Mouse (Mus musculus) myocyte (in vitro differentiated cells): ENCODE measurements around the gene Icos. TPM values are rescaled to one million over a fixed set of nuclear protein-coding genes. Genes with fewer than 3 reads are reported as not detected.

Experiments
- H3K27me3 ChIP-seq: one replicate; pipeline ENCODE4 v1.6.1; 2011; ENCODE audit not compliant: control insufficient read depth, insufficient read depth, insufficient read length
- H3K36me3 ChIP-seq: one replicate; pipeline ENCODE4 v1.6.1; 2011; ENCODE audit not compliant: control insufficient read depth, insufficient read depth
- H3K4me2 ChIP-seq: one replicate; pipeline ENCODE4 v1.6.1; 2011; ENCODE audit warnings: low read depth, control low read depth
- H3K4me3 ChIP-seq: one replicate; pipeline ENCODE4 v1.5.1; 2011; ENCODE audit warnings: mild to moderate bottlenecking, control low read depth, moderate library complexity
- H3K79me2 ChIP-seq: one replicate; pipeline ENCODE4 v1.6.1; 2011; ENCODE audit not compliant: control insufficient read depth, insufficient read depth
- H3ac ChIP-seq: one replicate; pipeline ENCODE4 v1.6.1; 2011; ENCODE audit not compliant: control insufficient read depth, insufficient read length
- CEBPB ChIP-seq: IDR thresholded peaks from 2 replicates; pipeline ENCODE4 v1.6.1; 2011; ENCODE audit warnings: mild to moderate bottlenecking, moderate library complexity; ENCODE audit not compliant: poor library complexity, insufficient read depth, severe bottlenecking
- E2F4 ChIP-seq: IDR thresholded peaks from one replicate; pipeline ENCODE4 v1.6.1; 2011; ENCODE audit warnings: mild to moderate bottlenecking, control low read depth, moderate library complexity; ENCODE audit not compliant: insufficient read depth
- MAX ChIP-seq: IDR thresholded peaks from one replicate; pipeline ENCODE4 v1.6.1; 2011; ENCODE audit warnings: low read depth, mild to moderate bottlenecking, control low read depth
- MYOD1 ChIP-seq, 3 experiments: IDR thresholded peaks; one replicate each; pipeline ENCODE4 v1.6.1; 2011; ENCODE audit warnings: control low read depth in 2 of 3, low read depth in 2 of 3, mild to moderate bottlenecking in 2 of 3, moderate library complexity in 1 of 3; ENCODE audit not compliant: insufficient read length in 2 of 3, control insufficient read depth in 1 of 3
- MYOG ChIP-seq, 3 experiments: IDR thresholded peaks; one replicate each; pipeline ENCODE4 v1.6.1; 2011; ENCODE audit warnings: control low read depth in 2 of 3, low read depth in 2 of 3, mild to moderate bottlenecking in 2 of 3; ENCODE audit not compliant: insufficient read length in 2 of 3, control insufficient read depth in 1 of 3, insufficient read depth in 1 of 3
- POLR2A ChIP-seq: IDR thresholded peaks from one replicate; pipeline ENCODE4 v1.6.1; 2011; ENCODE audit warnings: low read depth, mild to moderate bottlenecking, control low read depth, moderate library complexity; ENCODE audit not compliant: insufficient read length
- POLR2AphosphoS2 ChIP-seq: IDR thresholded peaks from one replicate; pipeline ENCODE4 v1.6.1; 2011; ENCODE audit warnings: low read depth, control low read depth; ENCODE audit not compliant: insufficient read length
- REST ChIP-seq: IDR thresholded peaks from one replicate; pipeline ENCODE4 v1.6.1; 2011; ENCODE audit warnings: mild to moderate bottlenecking, control low read depth, moderate library complexity; ENCODE audit not compliant: insufficient read depth, insufficient read length
- SRF ChIP-seq: IDR thresholded peaks from one replicate; pipeline ENCODE4 v1.6.1; 2011; ENCODE audit warnings: low read depth; ENCODE audit not compliant: control insufficient read depth, insufficient read length
- TCF12 ChIP-seq: IDR thresholded peaks from one replicate; pipeline ENCODE4 v1.6.1; 2011; ENCODE audit warnings: mild to moderate bottlenecking, control low read depth; ENCODE audit not compliant: poor library complexity, insufficient read depth, severe bottlenecking
- TCF3 ChIP-seq: IDR thresholded peaks from one replicate; pipeline ENCODE4 v1.6.1; 2011; ENCODE audit warnings: low read depth, control low read depth; ENCODE audit not compliant: insufficient read length
- USF1 ChIP-seq: IDR thresholded peaks from one replicate; pipeline ENCODE4 v1.6.1; 2011; ENCODE audit warnings: low read depth, mild to moderate bottlenecking, control low read depth, moderate library complexity
- polyA plus RNA-seq: library from polyadenylated mRNA; unstranded; fragments of >200 nt; fragmentation: generic; extraction: Trizol; gene quantifications from one replicate; pipeline ENCODE4 v1.2.1, GENCODE M21; 2012; ENCODE audit warnings: missing spikeins

The Icos gene
- polyA plus RNA-seq, 1 experiment: not detected

GRCm38 (mm10) chr1:60938256-60938655, 39.5 kb upstream of the Icos start:
- Histone ChIP-seq H3K4me3 (no peak overlapping the region), H3K79me2 (no peaks in the 10 kb centered on the region), H3K36me3 (no peaks in the 10 kb centered on the region), H3ac (no peak overlapping the region), H3K27me3 (peaks cover 4% of the 10 kb centered on the region), H3K4me2 (no peak overlapping the region)
- TF ChIP-seq CEBPB (no peak), MAX (no peak), REST (no peak), SRF (no peak), USF1 (no peak), E2F4 (no peak), POLR2AphosphoS2 (no peak), TCF3 (no peak), POLR2A (no peak), MYOD1 (IDR thresholded peaks at IDR 0.05; ENCODE audit: control insufficient read depth in 1 of 3, insufficient read length in 2 of 3, low read depth in 2 of 3) (no peak), MYOG (IDR thresholded peaks at IDR 0.05; ENCODE audit: control insufficient read depth in 1 of 3, insufficient read depth in 1 of 3, insufficient read length in 2 of 3, low read depth in 2 of 3) (no peak), TCF12 (no peak)

GRCm38 (mm10) chr1:60938974-60939373, 38.8 kb upstream of the Icos start:
- no peak for TF ChIP-seq POLR2AphosphoS2
- TF ChIP-seq CEBPB: no peak
- TF ChIP-seq TCF12: no peak
- TF ChIP-seq MAX: no peak
- TF ChIP-seq E2F4: no peak
- TF ChIP-seq MYOG (IDR thresholded peaks at IDR 0.05; ENCODE audit: control insufficient read depth in 1 of 3, insufficient read depth in 1 of 3, insufficient read length in 2 of 3, low read depth in 2 of 3): no peak
- TF ChIP-seq SRF: no peak
- TF ChIP-seq POLR2A: no peak
- no peak for TF ChIP-seq MYOD1 (IDR thresholded peaks at IDR 0.05; ENCODE audit: control insufficient read depth in 1 of 3, insufficient read length in 2 of 3, low read depth in 2 of 3)

GRCm38 (mm10) chr1:60940023-60940422, 37.7 kb upstream of the Icos start:
- no peak overlapping the region for H3K4me3 ChIP-seq
- no peaks in the 10 kb centered on the region for H3K79me2 ChIP-seq
- TF ChIP-seq MAX (no peak), REST (no peak), E2F4 (no peak), TCF3 (no peak), MYOD1 (IDR thresholded peaks at IDR 0.05; ENCODE audit: control insufficient read depth in 1 of 3, insufficient read length in 2 of 3, low read depth in 2 of 3) (no peak), TCF12 (no peak), SRF (no peak), POLR2A (no peak), CEBPB (no peak), USF1 (no peak), POLR2AphosphoS2 (no peak), MYOG (IDR thresholded peaks at IDR 0.05; ENCODE audit: control insufficient read depth in 1 of 3, insufficient read depth in 1 of 3, insufficient read length in 2 of 3, low read depth in 2 of 3) (no peak)
- no peak overlapping the region for H3ac ChIP-seq
- no peaks in the 10 kb centered on the region for H3K36me3 ChIP-seq
- H3K4me2 ChIP-seq: no peak overlapping the region
- H3K27me3 ChIP-seq: peaks cover 4% of the 10 kb centered on the region

More at GRCm38 (mm10) chr1:60938974-60939373, 38.8 kb upstream of the Icos start:
- Histone ChIP-seq H3K79me2 (no peaks in the 10 kb centered on the region), H3K4me2 (no peak overlapping the region), H3K4me3 (no peak overlapping the region), H3ac (no peak overlapping the region), H3K36me3 (no peaks in the 10 kb centered on the region), H3K27me3 (peaks cover 4% of the 10 kb centered on the region)

GRCm38 (mm10) chr1:60940620-60941019, 37.1 kb upstream of the Icos start:
- H3K4me3 ChIP-seq: no peak overlapping the region
- H3K27me3 ChIP-seq: peaks cover 4% of the 10 kb centered on the region
- H3ac ChIP-seq: no peak overlapping the region
- TF ChIP-seq REST (no peak), USF1 (no peak), MYOG (IDR thresholded peaks at IDR 0.05; ENCODE audit: control insufficient read depth in 1 of 3, insufficient read depth in 1 of 3, insufficient read length in 2 of 3, low read depth in 2 of 3) (no peak), POLR2A (no peak), SRF (no peak), MAX (no peak), TCF12 (no peak), POLR2AphosphoS2 (no peak), E2F4 (no peak), MYOD1 (IDR thresholded peaks at IDR 0.05; ENCODE audit: control insufficient read depth in 1 of 3, insufficient read length in 2 of 3, low read depth in 2 of 3) (no peak), TCF3 (no peak), CEBPB (no peak)
- no peaks in the 10 kb centered on the region for H3K36me3 ChIP-seq
- no peak overlapping the region for H3K4me2 ChIP-seq
- H3K79me2 ChIP-seq: no peaks in the 10 kb centered on the region
